Mouse (Mus musculus): ENCODE results near the gene Trp53rkb.

Trp53rkb gene

DNA sequence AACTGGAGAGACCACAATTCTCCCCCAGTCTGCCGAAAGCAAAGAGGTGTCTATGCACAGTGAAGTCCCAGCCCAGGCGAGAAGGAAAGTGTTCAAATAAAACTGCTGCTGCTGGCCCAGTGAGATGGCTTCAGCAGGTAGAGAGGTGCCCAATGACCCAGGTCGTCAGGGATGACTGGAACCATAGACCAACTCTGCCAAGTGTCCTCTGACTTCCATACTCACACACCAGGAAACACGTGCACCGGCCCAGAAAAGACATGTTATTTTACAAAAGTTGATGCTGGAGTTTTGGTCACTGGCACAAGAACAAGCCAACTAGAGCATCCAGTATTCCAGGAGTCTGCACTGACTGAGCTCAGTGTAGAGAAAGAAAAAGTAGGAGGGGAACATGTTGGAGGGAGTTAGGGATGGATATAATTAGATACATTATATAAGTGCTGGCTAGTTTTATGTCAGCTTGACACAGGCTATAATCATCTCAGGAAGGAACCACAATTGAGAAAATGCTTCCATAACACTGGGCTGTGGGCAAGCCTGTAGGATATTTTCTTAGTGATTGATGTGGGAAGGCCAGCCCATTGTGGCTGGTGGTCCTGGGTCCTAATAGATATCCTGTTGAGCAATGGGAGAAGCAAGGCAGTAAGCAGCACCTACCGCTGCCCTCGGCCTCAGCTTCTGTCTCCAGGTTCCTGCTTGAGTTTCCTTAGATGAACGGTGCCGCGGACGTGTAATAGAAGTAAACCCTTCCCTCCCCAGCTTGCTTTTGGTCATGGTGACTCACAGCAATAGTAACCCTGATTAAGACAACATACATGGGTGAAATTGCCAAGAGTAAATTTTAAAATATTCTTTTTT, 7.5 kb downstream of the Trp53rkb start:
- no peak for DNase-seq

DNA sequence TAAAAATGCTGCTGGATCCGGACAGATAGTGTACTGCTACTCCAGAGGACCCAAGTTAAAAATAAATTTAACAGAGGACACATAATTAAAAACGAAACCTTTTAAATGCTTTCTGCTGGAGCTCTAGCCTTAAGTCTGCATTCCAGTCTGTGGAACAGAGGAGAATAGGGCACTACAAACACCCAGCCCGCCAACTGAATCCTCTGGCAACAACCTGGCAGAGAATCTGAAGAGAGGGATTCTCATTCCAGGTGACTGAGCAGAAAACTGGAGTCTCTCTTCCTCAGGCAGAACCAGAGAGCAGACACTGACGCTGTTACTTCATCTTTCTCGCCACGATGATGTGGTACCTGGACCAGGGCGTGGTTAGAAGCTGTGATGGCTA, 8.1 kb downstream of the Trp53rkb start:
- no peak for DNase-seq

DNA sequence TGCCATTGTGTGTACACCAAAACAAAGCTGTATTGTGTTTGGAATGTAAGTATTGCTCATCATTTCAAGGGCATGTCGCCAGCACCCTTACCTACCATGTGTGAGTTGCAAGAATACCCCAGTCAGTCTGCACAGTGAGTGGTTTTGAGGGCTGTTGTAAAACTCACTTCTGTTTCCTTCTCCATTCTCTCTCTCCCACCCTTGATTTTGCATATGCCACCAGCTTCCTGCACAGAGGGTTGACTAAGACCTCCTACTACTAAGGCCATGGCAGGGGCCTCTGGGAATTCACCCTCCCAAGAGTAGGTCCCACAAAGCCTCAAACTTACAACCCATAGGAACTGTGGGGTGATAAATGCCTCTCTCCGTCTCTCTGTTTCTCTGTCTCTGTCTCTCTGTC, 9.1 kb downstream of the Trp53rkb start:
- DNase-seq, result no peak

DNA sequence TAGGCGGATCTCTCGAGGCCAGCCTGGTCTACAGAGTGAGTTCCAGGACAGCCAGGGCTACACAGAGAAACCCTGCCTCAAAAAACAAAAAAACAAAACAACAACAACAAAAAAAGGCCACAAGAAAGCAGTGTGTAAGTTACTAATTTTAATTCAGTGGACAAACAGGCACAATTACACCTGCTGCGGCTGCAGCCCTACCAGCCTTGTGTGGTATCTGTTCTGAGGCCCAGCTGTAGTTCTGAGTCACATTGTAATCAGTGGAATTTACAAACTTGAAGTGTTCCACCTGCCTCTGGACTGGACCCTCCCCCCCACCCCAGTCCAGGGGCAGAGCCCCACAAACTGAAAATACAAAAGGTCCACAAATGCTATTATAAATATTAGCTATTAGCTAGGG, 11.0 kb downstream of the Trp53rkb start:
- DNase-seq, result no peak

DNA sequence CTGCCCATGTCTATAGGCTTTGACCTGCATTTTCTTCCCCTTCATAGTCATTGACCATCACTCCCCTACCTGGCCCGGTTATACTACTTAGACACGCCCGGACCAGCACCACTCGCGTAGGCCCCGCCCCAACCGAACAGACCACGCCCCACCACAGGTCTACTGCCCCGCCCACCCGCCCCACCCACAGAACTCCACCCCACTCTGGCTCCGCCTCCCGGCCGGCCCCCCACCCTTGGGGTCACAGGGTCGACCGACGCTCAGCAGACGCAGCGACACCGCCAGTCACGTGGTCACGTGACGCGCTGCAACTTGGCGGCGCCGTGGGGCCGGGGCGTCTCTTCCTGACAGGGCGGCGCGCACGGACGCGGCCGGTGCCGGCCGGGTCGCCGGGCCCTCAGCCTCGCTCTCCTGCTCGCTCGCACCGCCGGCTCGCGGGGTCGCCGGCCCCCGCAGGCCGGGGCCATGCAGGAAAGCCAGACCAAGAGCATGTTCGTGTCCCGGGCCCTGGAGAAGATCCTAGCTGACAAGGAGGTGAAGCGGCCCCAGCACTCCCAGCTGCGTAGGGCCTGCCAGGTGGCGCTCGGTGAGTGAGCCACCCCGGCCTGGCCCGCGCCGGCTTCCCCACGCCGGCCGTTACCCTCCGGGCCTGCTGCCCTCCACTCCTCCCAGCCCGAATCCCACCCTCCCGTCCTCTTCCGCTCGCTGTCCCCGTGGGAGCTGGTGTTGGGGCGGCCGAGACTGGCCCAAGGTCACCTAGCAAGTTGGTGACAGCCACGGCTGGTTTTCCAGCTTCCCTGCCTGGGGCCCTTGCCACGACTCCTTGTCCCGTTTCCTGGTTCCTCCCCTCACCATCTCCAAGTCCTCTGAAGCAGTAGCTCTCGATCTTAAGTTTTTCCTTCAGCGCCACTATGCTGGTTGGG, 13.2 kb downstream of the Trp53rkb start, which contains the start of gene Arfgef2:
Gene Arfgef2 (plus strand): TSS at position 339 of the 923 bp plus-strand sequence.
- DNase-seq, result peak; percentile 91

DNA sequence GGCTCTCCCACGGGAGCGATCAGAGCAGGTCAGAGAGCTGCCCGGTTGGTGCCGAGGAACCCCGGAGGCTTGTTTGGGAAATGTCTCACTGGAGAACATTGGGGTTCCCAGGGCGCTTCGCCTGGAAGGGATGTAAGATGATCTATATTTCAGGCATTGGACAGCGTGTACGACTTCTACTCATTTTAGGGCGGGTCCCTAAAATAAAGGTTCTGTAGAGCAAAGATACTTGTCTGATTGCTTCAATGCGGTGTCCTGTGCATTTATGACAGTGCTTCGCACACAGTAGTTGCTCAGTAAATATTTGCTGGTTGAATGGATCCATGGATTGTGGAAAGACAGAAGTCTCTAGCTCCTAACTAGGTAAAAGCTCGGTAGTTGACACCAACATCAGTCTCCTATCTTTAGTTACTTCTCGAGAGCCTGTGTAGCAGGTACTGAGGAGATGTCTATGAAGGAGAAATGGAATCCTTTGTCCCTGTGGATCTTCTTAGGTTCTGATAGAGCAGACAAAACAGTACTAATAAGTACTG, 13.9 kb downstream of the Trp53rkb start:
- DNase-seq, result no peak

DNA sequence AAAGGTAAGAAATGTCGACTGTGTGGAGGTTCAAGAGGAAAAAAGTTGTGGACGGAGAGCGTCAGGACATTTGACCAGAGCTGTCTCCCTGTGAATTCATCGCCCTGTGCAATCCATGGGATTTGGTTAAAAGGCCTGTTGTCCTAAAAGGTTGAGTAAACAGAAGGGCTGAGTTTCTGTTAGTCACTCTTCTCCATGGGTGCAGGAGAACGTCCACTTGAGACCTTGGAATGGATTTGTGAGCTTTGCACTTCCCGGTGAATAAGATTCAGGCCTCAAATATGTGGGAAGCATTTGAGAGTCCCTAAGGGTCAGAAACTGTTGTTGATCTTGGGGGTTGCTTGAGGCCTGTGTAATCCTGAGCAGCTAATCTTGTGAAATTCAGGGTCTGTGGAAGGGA, 14.5 kb downstream of the Trp53rkb start:
- no peak for DNase-seq

DNA sequence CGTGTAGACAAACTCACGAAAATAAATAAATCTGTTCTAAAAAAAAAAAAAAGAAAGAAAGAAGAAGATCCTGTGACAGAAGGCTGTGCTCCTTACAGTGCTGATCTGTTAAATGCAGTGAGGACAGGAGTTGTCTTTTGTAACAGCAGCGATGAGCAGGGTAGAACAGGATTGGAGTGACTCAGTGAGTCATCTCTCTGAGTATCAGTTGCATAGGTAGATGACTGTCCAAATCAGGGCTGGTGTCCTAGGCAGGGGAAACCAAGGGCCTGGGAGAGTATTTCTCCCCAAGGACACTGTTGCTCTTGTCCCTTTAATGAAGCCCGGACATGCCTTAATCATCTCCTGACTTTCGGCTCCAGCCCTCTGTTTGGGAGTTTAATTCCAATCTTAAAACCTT, 17.2 kb downstream of the Trp53rkb start:
- DNase-seq, result no peak

DNA sequence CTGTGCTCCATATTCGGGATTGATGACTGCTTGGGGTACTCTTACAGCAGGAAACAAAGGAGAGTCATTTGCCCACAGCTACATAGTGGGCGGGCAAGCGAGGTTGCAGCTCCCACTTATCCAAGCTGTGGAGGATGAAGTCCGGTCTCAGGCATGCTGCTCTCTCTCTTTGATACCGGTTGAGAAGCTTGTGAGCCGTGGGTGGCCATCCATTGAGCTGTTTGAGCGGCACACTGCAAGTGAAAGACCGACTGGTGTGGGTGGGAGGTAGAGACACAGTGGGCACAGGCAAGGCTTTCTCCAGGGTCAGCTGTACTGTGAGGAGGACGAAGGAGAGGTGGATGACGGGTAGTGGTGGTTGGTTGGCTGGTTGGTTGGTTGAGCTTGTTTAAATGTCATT, 18.5 kb downstream of the Trp53rkb start:
- DNase-seq, result no peak

DNA sequence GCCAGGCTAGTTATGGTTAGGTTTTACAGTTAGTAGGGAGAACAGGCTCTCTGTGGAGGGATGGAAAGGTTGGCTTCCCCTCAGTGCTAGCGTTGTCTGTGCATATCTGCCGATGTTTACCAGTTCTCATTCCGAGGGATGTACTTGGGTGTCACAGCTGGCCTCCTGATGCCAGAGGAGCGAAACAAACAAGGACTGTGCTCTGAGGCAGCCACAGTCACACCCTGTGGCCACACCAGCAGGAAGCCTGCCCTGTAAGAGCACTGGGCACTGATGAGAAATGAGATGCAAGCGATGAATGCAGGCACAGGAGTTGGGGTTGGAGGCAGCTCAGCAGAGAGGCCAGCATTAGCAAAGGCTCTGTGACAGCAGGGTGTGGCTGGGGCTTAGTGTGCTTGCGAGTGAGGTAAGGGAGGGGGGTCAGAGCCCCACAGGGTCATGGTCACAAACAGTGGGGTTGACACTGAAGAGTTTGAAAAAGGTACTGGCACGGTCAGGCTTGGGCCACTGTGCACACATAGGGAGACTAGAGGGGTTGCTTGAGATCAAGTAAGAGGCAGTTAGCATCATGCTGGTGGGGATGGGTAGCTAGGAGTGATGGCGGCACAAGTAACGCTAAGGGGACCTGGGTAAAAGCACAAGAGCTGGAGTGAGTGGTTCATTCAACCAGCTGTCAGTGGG, 26.3 kb downstream of the Trp53rkb start:
- DNase-seq, result peak; percentile 68

DNA sequence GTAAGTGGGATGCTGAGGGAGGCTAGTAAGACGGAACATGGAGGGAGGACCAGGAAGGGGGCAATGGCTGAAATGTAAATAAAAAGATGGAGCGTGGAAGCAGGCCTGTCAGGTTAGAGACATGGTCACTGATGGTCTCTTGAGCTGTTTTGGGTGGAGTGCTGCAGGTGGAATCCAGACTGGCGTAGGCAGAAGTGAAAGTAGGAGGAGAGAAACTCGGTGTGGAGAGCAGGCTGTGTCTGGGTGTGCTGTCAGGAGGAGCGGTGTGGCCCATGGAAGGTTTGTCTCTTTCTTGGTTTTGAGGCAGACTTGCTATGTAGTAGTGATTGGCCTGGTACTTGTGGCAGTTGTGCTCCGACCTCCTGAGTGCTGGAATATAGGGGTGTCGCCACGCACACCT, 27.5 kb downstream of the Trp53rkb start:
- no peak for DNase-seq

DNA sequence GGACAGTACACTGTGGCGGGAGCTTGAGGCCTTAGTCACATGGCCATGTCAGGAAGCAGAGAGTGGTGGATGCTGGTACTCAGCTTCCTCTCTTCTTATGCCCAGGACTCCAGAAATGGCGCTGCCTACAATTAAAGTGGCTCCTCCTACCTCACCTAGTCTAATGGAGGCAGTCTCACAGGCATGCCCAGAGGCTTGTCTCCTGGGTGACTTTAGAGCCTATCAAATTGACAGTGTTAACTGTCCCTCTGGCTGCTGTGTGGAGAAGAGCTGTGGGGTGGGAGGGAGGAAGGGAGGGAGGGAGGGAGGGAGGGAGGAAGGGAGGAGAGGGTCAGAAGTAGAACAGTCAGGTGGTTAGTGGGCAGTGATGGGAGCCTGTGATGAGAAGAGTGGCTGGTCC, 28.5 kb downstream of the Trp53rkb start:
- no peak for DNase-seq

DNA sequence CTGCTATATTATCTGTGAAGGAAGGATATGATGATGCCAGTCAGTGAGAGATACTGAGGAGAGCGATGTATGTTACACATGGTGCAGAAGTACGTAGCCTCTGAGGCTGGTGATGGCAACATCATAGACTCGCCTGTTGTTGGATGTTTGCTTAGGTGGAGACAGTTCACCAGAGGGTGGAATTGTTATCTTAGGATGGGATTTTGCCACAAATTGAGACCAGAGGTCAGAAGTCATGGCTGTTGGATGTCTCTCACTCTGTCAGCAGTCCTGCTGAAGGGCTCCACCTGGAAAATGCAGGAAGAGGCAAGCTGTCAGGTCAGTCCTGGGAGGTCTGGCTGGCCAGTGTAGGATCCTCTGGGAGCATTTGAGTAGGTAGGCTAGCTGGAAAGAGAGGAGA, 29.1 kb downstream of the Trp53rkb start:
- no peak for DNase-seq

DNA sequence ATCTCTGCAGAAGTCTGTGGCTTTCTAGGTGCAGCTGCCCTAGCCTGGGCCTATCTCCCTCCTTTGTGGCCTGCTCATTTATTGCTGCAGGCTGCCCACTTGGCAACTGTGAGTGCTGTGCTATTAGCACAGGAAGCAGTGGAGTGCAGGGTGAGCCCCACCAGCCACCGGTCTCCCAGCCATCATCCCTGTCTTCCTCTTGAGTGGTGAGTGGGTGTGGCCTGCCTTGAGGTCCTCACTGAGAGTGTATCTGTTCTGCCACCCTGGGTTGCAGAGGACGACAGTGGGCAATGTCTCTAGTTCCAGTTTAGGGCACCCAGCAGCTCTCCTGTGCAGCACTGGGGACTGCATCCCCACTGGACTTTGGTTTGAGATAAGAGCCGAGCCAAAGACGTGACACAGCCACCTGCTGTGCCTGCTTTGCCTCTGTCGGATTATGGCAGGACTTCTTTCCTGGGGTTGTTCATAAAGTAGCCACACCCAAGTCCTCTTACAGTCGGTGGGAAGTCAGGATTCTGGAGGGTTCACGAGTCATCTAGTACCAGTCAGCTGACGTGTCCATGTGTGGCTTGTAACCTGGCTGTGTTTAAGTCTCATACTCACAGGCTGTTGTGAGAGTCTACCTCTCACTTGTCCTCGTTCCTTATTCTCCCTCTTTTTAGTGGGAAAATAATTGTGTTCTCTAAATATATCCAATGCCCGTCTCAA, 29.9 kb downstream of the Trp53rkb start:
- DNase-seq, result no peak

DNA sequence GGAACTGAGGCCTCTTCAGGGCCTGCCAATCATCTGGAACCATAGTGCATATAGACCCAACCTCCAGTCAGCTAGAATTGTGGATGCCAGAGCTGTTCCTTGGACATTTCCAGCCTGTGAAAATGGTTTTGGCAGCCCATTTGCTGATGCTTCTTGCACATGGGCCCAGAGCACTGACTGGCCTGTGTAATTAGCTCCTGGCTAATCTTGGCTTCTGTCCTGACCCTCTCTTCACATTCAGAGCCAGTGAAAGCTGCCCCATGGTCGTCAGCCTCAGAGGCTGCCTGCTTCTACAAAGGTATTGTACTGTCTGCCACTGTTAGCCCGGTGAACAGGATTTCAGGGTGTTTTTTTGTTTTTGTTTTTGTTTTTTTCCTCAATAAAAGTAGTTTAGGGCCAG, 30.6 kb downstream of the Trp53rkb start:
- DNase-seq, result no peak

DNA sequence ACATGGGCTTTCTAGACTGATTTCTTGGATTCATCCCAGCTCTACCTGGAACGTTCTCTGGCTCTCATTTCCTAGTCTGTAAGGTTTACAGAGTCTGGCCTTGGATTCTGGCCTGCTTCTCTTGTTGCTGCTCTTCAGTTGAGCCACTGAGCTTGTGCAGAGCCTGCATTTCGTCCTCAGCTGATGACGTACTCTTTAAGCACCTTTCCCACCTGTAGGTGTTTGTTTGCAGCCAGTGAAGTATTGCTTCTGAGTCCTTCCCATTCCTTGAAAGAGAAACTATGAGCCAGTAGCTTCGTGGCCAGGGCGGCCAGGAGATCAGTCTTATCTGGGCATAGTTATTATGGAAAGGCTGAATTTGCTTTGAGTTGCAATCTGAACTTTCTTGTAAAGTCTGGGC, 32.1 kb downstream of the Trp53rkb start:
- no peak for DNase-seq

DNA sequence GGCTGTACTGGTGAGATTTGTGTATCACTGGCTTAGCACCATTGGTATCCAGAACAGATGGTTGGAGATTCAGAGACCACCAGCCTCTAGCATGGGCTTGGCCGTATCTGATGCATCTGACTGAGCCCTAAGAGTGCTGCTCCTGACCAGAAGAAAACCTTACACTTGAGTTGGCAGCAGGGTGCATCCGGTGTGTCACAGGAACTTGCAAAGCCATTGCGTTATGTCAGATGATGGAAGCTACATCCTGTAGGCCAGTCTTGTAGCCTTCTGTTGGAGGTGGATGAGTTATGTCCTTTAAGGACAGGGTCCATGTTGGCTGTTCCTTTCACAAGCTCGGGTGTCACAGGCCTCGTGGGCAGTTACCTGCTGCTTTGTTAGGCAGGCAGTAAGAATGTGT, 32.7 kb downstream of the Trp53rkb start:
- no peak for DNase-seq

DNA sequence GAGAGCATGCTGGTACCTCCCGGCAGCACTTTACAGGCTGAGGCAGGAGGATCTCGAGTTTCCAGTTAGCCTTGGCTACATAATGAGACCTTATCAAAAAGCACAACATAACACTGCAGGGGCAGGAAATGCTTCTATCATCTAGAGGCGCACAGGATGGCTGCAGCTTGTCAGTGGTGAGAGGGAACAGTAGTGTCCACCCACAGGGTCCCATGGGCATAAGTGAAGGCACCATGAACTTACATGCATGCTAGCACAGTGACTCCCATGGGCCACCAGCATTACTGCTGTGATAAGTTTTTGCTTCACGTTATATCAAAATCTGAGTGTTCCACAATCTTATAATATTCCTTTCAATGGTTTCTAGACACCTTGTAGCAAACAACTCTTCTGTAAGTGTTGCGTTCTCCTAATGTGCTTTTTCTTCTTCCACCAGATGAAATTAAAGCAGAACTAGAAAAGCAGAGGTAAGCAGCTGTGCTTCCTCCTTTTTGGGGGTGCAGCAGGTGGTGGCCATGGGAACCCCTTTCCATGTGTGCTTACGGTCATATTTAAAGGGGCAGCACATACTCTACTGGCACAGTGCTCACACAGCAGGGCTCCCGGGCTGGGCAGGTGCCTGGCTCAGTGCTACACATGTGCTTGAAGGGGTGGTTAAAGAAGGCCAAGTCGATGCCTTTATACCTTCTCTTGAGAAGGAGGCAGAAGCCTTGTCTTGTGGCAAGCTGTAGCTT, 34.3 kb downstream of the Trp53rkb start:
- DNase-seq, result no peak

DNA sequence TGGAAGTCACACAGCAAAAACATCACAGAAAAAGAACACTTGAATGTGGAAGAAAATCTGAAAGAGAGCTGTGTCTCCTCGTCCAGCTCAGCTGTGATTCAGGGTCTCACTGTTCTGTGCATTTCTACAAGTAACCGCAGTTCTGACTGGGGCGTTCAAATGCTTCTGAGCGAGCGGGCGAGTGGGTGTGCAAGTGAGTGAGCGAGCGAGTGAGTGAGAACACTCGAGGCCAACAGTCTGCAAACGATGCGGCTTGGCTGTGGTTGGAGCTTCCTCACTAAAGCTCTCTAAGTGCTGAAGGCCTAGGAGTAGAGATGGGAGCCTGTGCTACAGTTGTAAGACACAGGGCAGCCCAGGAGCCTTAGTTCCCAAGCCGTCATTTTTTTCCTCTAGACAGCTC, 36.0 kb downstream of the Trp53rkb start:
- no peak for DNase-seq

DNA sequence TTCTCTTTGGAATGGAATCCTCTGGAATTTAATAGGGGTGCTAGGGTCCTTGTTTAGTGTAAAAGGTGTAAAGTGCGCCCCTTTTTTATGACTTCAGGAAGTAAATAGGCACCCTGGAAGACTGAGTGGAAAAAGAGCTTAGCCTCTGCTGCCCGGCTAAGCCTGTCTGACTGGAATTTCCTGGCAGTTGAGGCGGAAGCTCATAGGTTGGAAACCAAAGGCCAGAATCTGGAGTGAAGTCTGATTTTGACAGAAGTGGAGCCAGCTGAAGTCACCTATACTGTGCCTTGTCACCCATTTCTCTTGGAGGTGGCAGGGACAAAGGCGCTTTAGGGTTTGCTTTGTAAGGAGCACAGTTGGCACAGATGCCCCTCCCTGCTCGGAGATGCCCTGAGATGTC, 38.0 kb downstream of the Trp53rkb start:
- no peak for DNase-seq

DNA sequence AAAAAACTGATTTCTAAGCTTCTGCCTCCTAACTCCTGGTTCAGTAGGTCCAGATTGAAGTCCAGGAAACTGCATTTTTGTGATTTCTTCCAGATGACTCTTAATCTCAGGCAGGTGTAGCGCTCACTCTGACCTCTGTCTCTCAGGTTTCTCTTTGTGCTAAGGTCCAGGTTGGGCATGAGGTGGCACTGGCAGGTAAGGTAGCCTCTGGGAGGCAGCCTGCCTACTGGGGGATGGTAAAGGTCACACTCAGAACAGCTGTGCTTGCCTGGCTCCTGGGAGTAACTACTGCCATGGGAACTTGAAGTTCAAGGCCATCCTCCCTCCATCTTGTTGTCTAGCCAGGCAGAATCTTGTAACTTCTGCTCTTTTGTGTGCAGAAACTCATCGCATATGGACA, 41.8 kb downstream of the Trp53rkb start:
- no peak for DNase-seq

DNA sequence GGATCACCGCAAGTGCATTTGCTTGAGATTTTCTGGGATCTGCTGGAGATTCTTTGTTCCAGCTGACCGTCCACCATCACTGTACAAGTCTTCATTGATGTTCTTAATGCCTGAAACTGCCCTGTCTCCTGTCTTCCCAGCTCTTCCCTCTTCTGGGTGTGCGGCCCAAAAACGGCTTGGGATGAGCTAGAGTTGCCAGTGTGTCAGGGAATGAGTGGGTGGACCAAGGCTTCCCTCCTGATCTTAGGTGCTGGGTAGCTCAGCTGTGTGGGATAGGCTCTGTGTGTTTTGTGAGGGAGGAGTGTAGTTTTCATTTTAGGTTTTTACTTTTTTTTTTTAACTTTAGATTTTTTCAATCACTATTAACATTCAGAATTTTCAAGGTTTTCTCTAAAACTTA, 42.5 kb downstream of the Trp53rkb start:
- DNase-seq, result no peak

All from layer of hippocampus, adult 9-11 months (tissue).